Mouse (Mus musculus): ENCODE data around the gene Scn7a.

DNA sequence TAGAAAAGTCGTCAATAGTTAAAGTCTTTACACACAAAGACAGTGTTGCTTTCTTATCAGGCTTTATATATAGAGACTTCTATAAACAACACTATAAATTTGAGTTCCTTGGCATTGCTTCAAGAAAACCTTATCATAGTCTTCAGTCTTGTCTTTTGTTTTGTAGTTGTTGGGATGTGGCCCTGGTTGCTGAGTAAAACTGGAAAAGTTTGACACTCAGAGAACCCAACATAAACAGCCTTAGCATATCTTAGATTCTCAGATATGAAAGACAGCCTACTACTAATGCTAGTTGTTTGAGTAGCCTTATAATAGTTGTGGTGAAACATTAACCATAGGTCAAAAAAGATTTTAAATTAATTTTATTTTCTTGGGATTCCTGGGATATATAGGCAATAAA lies 6.9 kb upstream of the Scn7a start:
- no peak for TF ChIP-seq ELF1 (IDR thresholded peaks at IDR 0.05; ENCODE audit: low read depth, low read length)
- TF ChIP-seq POLR2A (IDR thresholded peaks at IDR 0.05; ENCODE audit: low read depth, low read length), result no peak
- no peak for TF ChIP-seq MEF2A (IDR thresholded peaks at IDR 0.05; ENCODE audit: borderline replicate concordance, low read depth, low read length)

All from CH12.LX (cell line).